Mouse (Mus musculus) lung, postnatal 14 days (tissue): ENCODE results near the gene Nupl1.

Source experiments
- DNase-seq: peaks from one replicate; pipeline ENCODE4 v3.0.0; 2021

Nupl1 gene

GRCm38 (mm10) chr14:60251281-60252003 lies at the start of gene Nupl1, which contains the start of gene Gm49336:
TSS of gene Nupl1 (minus strand) at chr14:60251431.
TSS of gene Gm49336 (minus strand) at chr14:60251507.
- peak; percentile 98 for DNase-seq

GRCm38 (mm10) chr14:60301024-60301423 lies 49.8 kb upstream of the Nupl1 start:
- no peak for DNase-seq

- DNase-seq = no peak
Measured at GRCm38 (mm10) chr14:60300224-60300991, 49.2 kb upstream of the Nupl1 start.

- no peak for DNase-seq
Measured at GRCm38 (mm10) chr14:60295531-60295930, 44.3 kb upstream of the Nupl1 start.

- DNase-seq = no peak
Measured at GRCm38 (mm10) chr14:60290363-60290762, 39.1 kb upstream of the Nupl1 start.

- no peak for DNase-seq
Measured at GRCm38 (mm10) chr14:60286194-60286863, 35.1 kb upstream of the Nupl1 start.

GRCm38 (mm10) chr14:60275301-60276276 lies 24.4 kb upstream of the Nupl1 start:
- no peak for DNase-seq

- DNase-seq = no peak
Measured at GRCm38 (mm10) chr14:60273346-60273745, 22.1 kb upstream of the Nupl1 start.

- no peak for DNase-seq
Measured at GRCm38 (mm10) chr14:60269333-60269732, 18.1 kb upstream of the Nupl1 start.

GRCm38 (mm10) chr14:60264990-60265876 lies 14.0 kb upstream of the Nupl1 start, which contains the start of gene Mtmr6:
TSS of gene Mtmr6 (plus strand) at chr14:60265228.
- peak; percentile 94 for DNase-seq

- no peak for DNase-seq
Measured at GRCm38 (mm10) chr14:60262316-60262715, 11.1 kb upstream of the Nupl1 start.

GRCm38 (mm10) chr14:60257851-60258250 lies 6.6 kb upstream of the Nupl1 start:
- peak; percentile 29 for DNase-seq

GRCm38 (mm10) chr14:60257101-60257500 lies 5.9 kb upstream of the Nupl1 start:
- no peak for DNase-seq

GRCm38 (mm10) chr14:60256356-60256755 lies 5.1 kb upstream of the Nupl1 start:
- DNase-seq = no peak

GRCm38 (mm10) chr14:60254774-60255173 lies 3.5 kb upstream of the Nupl1 start:
- DNase-seq = no peak

GRCm38 (mm10) chr14:60253466-60253865 lies 2.2 kb upstream of the Nupl1 start:
- no peak for DNase-seq

GRCm38 (mm10) chr14:60252004-60253000 lies 1.1 kb upstream of the Nupl1 start:
- no peak for DNase-seq

- DNase-seq = no peak
Measured at GRCm38 (mm10) chr14:60250879-60251278, 352 bp downstream of the Nupl1 start.

- DNase-seq = no peak
Measured at GRCm38 (mm10) chr14:60250366-60250765, 865 bp downstream of the Nupl1 start.

GRCm38 (mm10) chr14:60238551-60238950 lies 12.7 kb downstream of the Nupl1 start:
- DNase-seq = no peak
